Mouse (Mus musculus) WW6 (cell line): ENCODE measurements around the gene Apba3.
A peak's percentile ranks its signal among the peaks of the same experiment; 100 is the strongest.

Source experiments
- DNase-seq: peaks from one replicate; pipeline ENCODE4 v3.0.0-alpha.2; 2013; ENCODE audit warnings: low read depth, low spot score

The Apba3 gene

GRCm38 (mm10) chr10:81290698-81291460, 24.1 kb downstream of the Apba3 start:
- no peak for DNase-seq

DNA sequence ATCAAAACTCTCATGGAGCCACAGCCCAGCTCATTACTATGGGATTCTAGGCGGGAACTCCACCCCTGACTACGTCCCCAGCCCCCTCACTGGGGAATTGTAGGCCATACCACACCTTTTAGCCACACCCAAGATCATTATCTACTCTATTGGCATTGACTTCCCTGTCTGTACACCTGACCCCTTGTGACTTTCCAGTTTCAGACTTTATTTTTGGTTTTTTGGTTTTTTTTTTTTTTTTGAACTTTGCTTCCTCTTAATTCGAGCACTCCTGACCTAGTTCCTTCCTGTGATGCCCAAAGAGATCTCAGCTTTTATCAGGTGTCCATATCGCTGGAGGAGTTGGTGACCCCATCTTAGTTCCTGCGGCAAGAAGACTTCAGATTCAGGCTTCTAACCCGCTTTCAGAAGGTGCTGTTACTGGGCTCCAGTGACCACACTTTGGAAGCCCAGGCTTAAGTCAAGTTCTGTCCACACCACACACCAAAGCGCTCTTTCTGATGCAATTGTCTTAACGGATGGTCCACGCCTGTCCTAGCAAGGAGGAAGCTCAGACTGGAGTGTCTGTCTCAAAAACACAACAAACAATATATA, 24.8 kb downstream of the Apba3 start, which contains the start of gene Tjp3:
Gene Tjp3, minus strand, starts transcription at position 71 of the 594 bp plus-strand sequence.
- no peak for DNase-seq

DNA sequence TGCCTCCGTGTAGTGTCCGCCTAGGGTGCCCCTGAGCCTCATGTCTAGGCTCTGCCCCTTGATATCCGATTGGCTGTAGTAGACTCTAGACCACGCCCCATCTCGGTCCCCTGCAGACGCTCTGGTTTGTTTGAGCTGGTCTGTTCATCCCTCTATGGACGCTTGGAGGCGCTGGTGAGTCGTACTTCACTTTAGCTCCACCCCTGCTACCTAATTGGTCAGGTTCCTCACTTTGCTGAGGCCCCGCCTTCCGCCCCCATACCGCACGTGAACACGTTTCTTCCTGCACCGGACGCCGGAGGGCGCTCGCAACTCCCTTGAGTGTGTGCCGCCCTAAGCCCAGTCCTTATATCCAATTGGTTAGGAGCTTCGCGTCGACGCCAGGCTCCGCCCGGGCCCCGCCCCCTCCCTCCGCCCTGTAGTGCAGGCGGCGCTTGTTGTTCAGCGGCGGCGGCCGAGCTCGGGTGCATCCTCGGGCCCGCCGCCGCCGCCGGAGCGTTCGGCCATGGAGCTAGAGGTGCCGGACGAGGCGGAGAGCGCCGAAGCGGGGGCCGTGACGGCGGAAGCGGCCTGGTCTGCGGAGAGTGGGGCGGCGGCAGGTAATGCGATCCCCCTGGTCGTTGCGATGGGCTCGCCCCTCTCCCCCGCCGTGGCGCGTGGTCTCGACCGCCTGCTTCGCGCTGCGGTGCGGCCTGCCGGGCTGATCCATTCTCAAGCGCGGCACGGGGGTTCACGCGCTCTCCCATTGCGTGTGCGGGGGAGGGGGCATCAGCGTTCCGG, 26.0 kb downstream of the Apba3 start, which contains the start of gene Pip5k1c:
Gene Pip5k1c, plus strand, starts transcription at position 410 of the 780 bp plus-strand sequence.
- DNase-seq: peak; percentile 100

GRCm38 (mm10) chr10:81293334-81294030, 26.7 kb downstream of the Apba3 start:
- no peak for DNase-seq

DNA sequence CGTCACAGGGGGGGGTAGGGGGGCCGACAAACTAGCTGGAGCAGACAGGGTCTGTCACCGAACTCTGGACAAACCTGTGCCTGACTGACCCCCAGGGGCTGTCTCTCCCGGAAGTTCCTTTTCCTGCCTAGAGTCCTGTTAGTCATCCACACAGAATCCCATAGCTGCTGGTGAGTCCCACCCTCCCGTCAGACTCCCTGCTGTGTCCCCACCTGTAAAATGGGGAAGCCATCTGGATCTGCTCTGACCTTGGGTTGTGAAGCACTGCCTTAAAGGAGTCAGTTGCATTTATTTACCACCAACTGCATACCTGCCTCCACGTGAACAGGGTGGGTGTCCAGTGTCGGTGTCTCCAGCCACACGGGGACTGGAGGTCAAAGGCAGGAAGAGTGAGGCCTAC, 27.7 kb downstream of the Apba3 start:
- DNase-seq: no peak

- DNase-seq: no peak
Measured at GRCm38 (mm10) chr10:81295185-81295584, 28.4 kb downstream of the Apba3 start.

- DNase-seq: no peak
Measured at GRCm38 (mm10) chr10:81297246-81297645, 30.5 kb downstream of the Apba3 start.

DNA sequence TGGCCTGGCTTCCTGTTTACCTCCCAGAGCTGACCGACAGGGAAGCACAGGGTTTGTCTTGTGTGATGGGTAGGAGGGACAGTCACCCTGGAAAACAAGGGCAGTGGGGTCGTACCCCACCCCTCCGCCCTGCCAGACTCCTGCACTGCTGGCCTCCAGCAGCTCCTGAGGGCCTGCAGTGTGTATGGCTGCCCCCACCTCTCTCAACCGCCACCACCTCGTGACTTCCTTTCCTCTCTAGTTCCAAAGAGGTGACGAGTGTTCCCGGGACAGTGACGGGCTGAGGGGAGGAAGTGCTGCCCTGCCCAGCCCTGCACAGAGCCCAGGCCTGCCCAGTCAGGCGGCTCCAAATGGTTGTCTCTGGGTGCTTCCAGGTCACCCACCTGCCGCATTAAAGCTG, 31.1 kb downstream of the Apba3 start:
- DNase-seq: no peak

DNA sequence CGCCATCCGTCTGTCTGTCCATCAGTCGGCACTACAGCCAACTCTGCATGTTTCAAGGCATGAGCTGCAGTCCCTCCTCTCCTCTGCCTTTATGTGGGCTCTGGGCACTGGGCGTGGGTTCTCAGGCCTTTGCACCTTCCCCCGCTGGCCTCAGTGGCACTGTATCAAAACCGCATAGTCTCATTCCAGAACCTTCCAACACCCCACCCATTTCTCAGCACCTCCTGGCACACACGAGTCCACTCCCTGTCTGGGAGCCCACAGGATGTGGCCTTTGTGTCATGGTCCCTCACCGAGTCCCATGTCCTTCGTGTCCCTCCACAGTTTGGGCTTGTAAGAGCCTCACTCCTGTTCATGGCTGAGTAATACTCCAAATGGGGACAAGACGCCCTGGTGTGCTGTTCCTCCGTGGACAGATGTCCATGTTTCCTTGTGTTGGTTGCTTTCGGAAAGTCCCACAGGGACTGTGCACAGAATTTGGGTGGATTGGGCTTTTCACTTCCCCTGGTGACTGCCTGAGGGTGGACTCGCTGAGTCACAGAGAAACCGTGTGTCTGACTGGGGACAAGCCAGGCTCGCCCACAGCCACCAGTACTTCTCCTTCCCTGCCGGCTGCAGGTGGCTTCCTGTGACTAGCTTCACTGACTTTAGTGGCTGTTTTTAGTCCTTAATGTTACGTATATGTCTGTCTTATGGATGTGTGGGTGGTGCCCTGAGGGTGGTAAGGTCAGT, 31.8 kb downstream of the Apba3 start:
- DNase-seq: no peak

GRCm38 (mm10) chr10:81299585-81300351, 33.0 kb downstream of the Apba3 start:
- no peak for DNase-seq

DNA sequence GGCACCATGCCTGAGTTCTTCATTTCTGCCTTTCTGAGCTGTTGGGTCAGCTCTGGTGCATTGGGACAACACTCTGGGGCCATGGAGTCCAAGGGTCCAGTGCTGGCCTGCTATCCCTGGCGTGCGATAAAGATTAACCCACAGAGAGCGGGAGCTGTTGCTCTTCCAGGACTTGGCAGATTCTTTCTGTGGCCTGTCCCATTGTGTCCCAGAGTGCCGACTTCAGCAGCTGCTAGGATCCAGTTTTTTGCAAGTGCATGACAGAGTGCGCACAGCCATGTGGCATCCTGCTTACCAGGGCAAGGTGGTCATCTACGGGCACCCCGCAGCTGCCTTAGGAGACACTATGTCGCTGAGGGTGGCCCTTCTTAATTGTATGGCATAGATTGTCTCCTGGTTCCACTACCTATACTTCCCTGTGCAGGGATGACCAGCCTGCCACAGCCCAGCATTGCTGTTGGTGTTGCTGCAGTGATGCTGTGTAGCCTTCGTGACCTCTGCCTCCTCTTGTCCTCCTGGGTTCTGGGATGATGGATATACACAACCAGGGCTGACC, 33.7 kb downstream of the Apba3 start:
- no peak for DNase-seq

DNA sequence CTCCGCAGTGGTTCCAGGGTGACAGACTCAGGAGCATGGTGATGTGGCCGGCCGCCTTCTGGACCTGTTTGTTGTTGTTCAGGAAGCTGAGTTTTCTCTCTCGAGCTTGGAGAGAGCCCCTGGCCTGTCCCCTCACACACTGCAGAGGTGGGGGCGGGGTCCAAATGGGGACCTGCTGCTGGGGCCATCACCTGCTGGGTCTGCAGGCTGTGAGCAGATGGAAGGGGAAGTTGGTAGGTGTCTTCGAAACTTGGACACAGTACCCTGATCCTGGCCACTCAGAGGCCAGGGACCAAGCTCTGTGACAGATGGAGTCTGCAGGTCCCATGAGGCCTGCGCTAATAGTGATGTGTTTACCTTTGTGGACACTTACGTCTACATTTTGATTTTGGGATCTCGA, 34.6 kb downstream of the Apba3 start:
- no peak for DNase-seq

- no peak for DNase-seq
Measured at GRCm38 (mm10) chr10:81302288-81302687, 35.5 kb downstream of the Apba3 start.

GRCm38 (mm10) chr10:81302781-81303218, 36.0 kb downstream of the Apba3 start:
- DNase-seq: no peak

DNA sequence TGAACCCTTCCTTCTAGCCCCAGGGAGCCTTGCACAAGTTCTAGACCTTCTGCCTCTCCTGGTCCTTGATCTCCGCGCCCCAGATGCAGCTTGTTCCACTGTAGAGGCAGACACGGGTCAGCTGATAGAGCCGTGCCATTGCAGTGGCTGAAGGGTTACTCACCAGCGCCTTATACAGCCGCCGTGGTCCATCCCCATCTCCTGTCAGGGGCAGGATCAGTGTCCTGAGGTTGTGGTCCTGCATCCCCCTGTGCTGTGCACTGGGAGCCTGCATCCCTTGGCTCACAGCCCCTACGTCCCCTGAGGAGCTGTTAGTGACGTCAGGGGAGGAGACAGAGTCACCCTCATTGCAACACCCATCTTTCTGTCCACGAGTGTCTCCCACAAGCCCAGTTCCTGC, 36.5 kb downstream of the Apba3 start:
- DNase-seq: no peak

GRCm38 (mm10) chr10:81303761-81304160, 37.0 kb downstream of the Apba3 start:
- no peak for DNase-seq

DNA sequence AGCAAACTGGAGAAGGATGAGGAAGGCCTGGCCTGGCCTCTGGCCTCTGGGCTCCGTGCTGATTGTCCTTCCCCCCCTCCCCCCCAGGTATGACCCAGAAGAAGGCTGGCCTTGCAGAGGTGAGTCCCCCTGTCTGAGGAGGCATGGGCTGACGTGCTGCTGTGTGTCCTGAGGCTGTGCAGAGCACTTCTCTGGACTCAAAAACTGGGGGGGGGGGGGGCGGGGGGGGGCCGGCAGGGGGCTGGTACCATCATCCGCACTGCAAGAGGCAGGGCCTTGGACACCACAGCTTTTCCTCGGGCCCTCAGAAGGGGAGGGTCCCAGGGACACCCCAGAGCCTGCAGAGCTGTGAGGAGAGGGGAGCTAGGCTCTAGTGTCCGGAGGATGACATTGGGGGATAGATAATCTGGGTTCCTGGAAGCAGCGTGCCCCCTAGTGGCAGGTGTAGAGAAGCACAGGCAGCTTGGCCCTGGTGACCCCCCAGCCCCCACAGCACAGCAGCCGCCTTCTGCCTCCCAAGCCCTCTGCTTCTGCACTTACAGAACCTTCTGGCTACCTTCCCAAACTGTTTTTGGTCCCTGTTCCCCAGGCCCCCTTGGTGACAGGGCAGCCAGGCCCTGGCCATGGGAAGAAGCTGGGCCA, 38.0 kb downstream of the Apba3 start:
- no peak for DNase-seq

GRCm38 (mm10) chr10:81305663-81306062, 38.9 kb downstream of the Apba3 start:
- no peak for DNase-seq

- DNase-seq: no peak
Measured at GRCm38 (mm10) chr10:81306173-81306668, 39.5 kb downstream of the Apba3 start.
